Mouse (Mus musculus) heart, adult 18-20 months (tissue): ENCODE measurements around the gene Pole. TPM values are rescaled to one million over a fixed set of nuclear protein-coding genes. Genes with fewer than 3 reads are reported as not detected.

Source experiments
- total RNA-seq, 2 experiments: library from RNA; stranded (reverse); gene quantifications; 2 replicates each; pipeline ENCODE4 v1.2.3; 2021

Pole gene
- total RNA-seq, 2 experiments from 2014 or later: 2.2 to 2.3 TPM

Other genes with a start within 250 kb of the Pole start
- 1 to 10 TPM; 1.9 to 3.6 TPM for gene Gm17655, start 213.8 kb upstream of the Pole start, total RNA-seq
- not detected for gene Gm35315, start 191.9 kb upstream of the Pole start, total RNA-seq
- not detected for gene Plcxd1, start 186.3 kb upstream of the Pole start, total RNA-seq
- 10 to 100 TPM; 24.8 to 31.3 TPM for gene Gtpbp6, start 178.1 kb upstream of the Pole start, total RNA-seq
- gene Zfp605, start 176.2 kb upstream of the Pole start, total RNA-seq: 1 to 10 TPM; 3.6 to 4.0 TPM
- 10 to 100 TPM; 11.3 to 11.9 TPM for gene Chfr, start 150.5 kb upstream of the Pole start, total RNA-seq
- gene Golga3, start 109.6 kb upstream of the Pole start, total RNA-seq: 10 to 100 TPM; 48.3 to 51.2 TPM
- gene Ankle2, start 55.3 kb upstream of the Pole start, total RNA-seq: 10 to 100 TPM; 26.2 to 28.4 TPM
- 10 to 100 TPM; 32.9 to 35.7 TPM for gene Pgam5, start 16.4 kb upstream of the Pole start, total RNA-seq
- gene Pxmp2, start 120 bp upstream of the Pole start, total RNA-seq: 100 to 1,000 TPM; 120 to 124 TPM
- not detected for gene P2rx2, start 56.9 kb downstream of the Pole start, total RNA-seq
- gene Lrcol1, start 58.4 kb downstream of the Pole start, total RNA-seq: not detected
- 10 to 100 TPM; 44.9 to 50.1 TPM for gene Fbrsl1, start 162.2 kb downstream of the Pole start, total RNA-seq